Mouse (Mus musculus): ENCODE measurements around the gene Fam124a. TPM values are rescaled to one million over a fixed set of nuclear protein-coding genes. Genes with fewer than 3 reads are reported as not detected.

Gene Fam124a
- polyA plus RNA-seq, 1 experiment: 0.06 TPM

- Histone ChIP-seq H3K4me2 (ENCODE audit: low read depth) (no peak overlapping the region), H3K27me3 (ENCODE audit: control insufficient read depth, insufficient read depth, insufficient read length) (peaks cover 18% of the 10 kb centered on the region), H3K4me3 (no peak overlapping the region), H3K36me3 (ENCODE audit: control insufficient read depth, insufficient read depth) (no peaks in the 10 kb centered on the region), H3ac (ENCODE audit: control insufficient read depth, insufficient read length) (no peak overlapping the region), H3K79me2 (ENCODE audit: control insufficient read depth, insufficient read depth) (no peaks in the 10 kb centered on the region)
- TF ChIP-seq MYOG (IDR thresholded peaks at IDR 0.05; ENCODE audit: control insufficient read depth in 1 of 3, insufficient read depth in 1 of 3, insufficient read length in 2 of 3, low read depth in 2 of 3): no peak
- TF ChIP-seq USF1 (IDR thresholded peaks at IDR 0.05; ENCODE audit: low read depth): no peak
- TF ChIP-seq MAX (IDR thresholded peaks at IDR 0.05; ENCODE audit: low read depth): no peak
These were observed 25.4 kb downstream of the Fam124a start for GRCm38 (mm10) chr14:62580945-62581344.

- no peak overlapping the region for H3K4me3 ChIP-seq
- no peak overlapping the region for H3K4me2 ChIP-seq (ENCODE audit: low read depth)
- TF ChIP-seq POLR2A (IDR thresholded peaks at IDR 0.05; ENCODE audit: insufficient read length, low read depth) (no peak), MYOG (IDR thresholded peaks at IDR 0.05; ENCODE audit: control insufficient read depth in 1 of 3, insufficient read depth in 1 of 3, insufficient read length in 2 of 3, low read depth in 2 of 3) (no peak), TCF3 (IDR thresholded peaks at IDR 0.05; ENCODE audit: insufficient read length, low read depth) (no peak), E2F4 (IDR thresholded peaks at IDR 0.05; ENCODE audit: insufficient read depth) (no peak), USF1 (IDR thresholded peaks at IDR 0.05; ENCODE audit: low read depth) (no peak), MYOD1 (IDR thresholded peaks at IDR 0.05; ENCODE audit: control insufficient read depth in 1 of 3, insufficient read length in 2 of 3, low read depth in 2 of 3) (no peak), SRF (IDR thresholded peaks at IDR 0.05; ENCODE audit: control insufficient read depth, insufficient read length, low read depth) (no peak), CEBPB (IDR thresholded peaks at IDR 0.05; ENCODE audit: insufficient read depth, poor library complexity, severe bottlenecking) (no peak), POLR2AphosphoS2 (IDR thresholded peaks at IDR 0.05; ENCODE audit: insufficient read length, low read depth) (no peak), REST (IDR thresholded peaks at IDR 0.05; ENCODE audit: insufficient read depth, insufficient read length) (no peak), TCF12 (IDR thresholded peaks at IDR 0.05; ENCODE audit: insufficient read depth, poor library complexity, severe bottlenecking) (no peak), MAX (IDR thresholded peaks at IDR 0.05; ENCODE audit: low read depth) (no peak)
- no peak overlapping the region for H3ac ChIP-seq (ENCODE audit: control insufficient read depth, insufficient read length)
- peaks cover 18% of the 10 kb centered on the region for H3K27me3 ChIP-seq (ENCODE audit: control insufficient read depth, insufficient read depth, insufficient read length)
- no peaks in the 10 kb centered on the region for H3K79me2 ChIP-seq (ENCODE audit: control insufficient read depth, insufficient read depth)
- H3K36me3 ChIP-seq (ENCODE audit: control insufficient read depth, insufficient read depth): no peaks in the 10 kb centered on the region
These were observed 26.2 kb downstream of the Fam124a start for GRCm38 (mm10) chr14:62581768-62582167.

- peaks cover 22% of the 10 kb centered on the region for H3K27me3 ChIP-seq (ENCODE audit: control insufficient read depth, insufficient read depth, insufficient read length)
- H3K79me2 ChIP-seq (ENCODE audit: control insufficient read depth, insufficient read depth): no peaks in the 10 kb centered on the region
- H3ac ChIP-seq (ENCODE audit: control insufficient read depth, insufficient read length): no peak overlapping the region
- H3K4me2 ChIP-seq (ENCODE audit: low read depth): no peak overlapping the region
- H3K36me3 ChIP-seq (ENCODE audit: control insufficient read depth, insufficient read depth): no peaks in the 10 kb centered on the region
- no peak for TF ChIP-seq REST (IDR thresholded peaks at IDR 0.05; ENCODE audit: insufficient read depth, insufficient read length)
- no peak for TF ChIP-seq TCF3 (IDR thresholded peaks at IDR 0.05; ENCODE audit: insufficient read length, low read depth)
- TF ChIP-seq SRF (IDR thresholded peaks at IDR 0.05; ENCODE audit: control insufficient read depth, insufficient read length, low read depth): no peak
- TF ChIP-seq TCF12 (IDR thresholded peaks at IDR 0.05; ENCODE audit: insufficient read depth, poor library complexity, severe bottlenecking): no peak
- H3K4me3 ChIP-seq: no peak overlapping the region
These were observed 29.1 kb downstream of the Fam124a start for GRCm38 (mm10) chr14:62584637-62585036.

- Histone ChIP-seq H3ac (ENCODE audit: control insufficient read depth, insufficient read length) (no peak overlapping the region), H3K4me2 (ENCODE audit: low read depth) (no peak overlapping the region), H3K27me3 (ENCODE audit: control insufficient read depth, insufficient read depth, insufficient read length) (peaks cover 22% of the 10 kb centered on the region), H3K36me3 (ENCODE audit: control insufficient read depth, insufficient read depth) (no peaks in the 10 kb centered on the region), H3K79me2 (ENCODE audit: control insufficient read depth, insufficient read depth) (no peaks in the 10 kb centered on the region), H3K4me3 (no peak overlapping the region)
- no peak for TF ChIP-seq POLR2AphosphoS2 (IDR thresholded peaks at IDR 0.05; ENCODE audit: insufficient read length, low read depth)
- TF ChIP-seq MYOG (IDR thresholded peaks at IDR 0.05; ENCODE audit: control insufficient read depth in 1 of 3, insufficient read depth in 1 of 3, insufficient read length in 2 of 3, low read depth in 2 of 3): no peak
- no peak for TF ChIP-seq TCF12 (IDR thresholded peaks at IDR 0.05; ENCODE audit: insufficient read depth, poor library complexity, severe bottlenecking)
- TF ChIP-seq SRF (IDR thresholded peaks at IDR 0.05; ENCODE audit: control insufficient read depth, insufficient read length, low read depth): no peak
- no peak for TF ChIP-seq POLR2A (IDR thresholded peaks at IDR 0.05; ENCODE audit: insufficient read length, low read depth)
- TF ChIP-seq USF1 (IDR thresholded peaks at IDR 0.05; ENCODE audit: low read depth): no peak
- TF ChIP-seq CEBPB (IDR thresholded peaks at IDR 0.05; ENCODE audit: insufficient read depth, poor library complexity, severe bottlenecking): no peak
- TF ChIP-seq MAX (IDR thresholded peaks at IDR 0.05; ENCODE audit: low read depth): no peak
These were observed 29.8 kb downstream of the Fam124a start for GRCm38 (mm10) chr14:62585338-62585737.

DNA sequence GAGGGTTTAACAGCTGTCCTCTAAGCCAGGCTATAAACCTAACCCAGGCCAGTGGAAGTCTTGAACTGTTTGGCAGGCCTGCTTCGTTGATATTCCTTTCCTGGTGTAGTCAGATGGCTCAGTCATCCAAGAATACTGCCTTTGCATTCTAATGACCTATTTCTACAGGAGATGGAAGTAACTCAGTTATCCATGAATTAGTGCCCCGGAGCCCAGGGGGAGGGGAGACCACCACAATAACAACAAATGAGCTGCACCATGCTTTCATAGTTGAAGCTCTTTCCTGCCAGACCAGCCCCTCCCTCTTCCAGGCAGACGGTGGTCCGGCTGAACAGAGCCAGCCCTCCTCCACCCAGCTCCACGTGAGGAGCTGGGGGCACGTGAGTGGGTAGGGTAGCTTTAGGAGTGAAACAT is 44.6 kb downstream of the Fam124a start:
- no peak for TF ChIP-seq POLR2AphosphoS2 (IDR thresholded peaks at IDR 0.05; ENCODE audit: insufficient read length, low read depth)
- TF ChIP-seq TCF3 (IDR thresholded peaks at IDR 0.05; ENCODE audit: insufficient read length, low read depth): no peak
- no peak for TF ChIP-seq E2F4 (IDR thresholded peaks at IDR 0.05; ENCODE audit: insufficient read depth)
- no peak for TF ChIP-seq MYOG (IDR thresholded peaks at IDR 0.05; ENCODE audit: control insufficient read depth in 1 of 3, insufficient read depth in 1 of 3, insufficient read length in 2 of 3, low read depth in 2 of 3)
- no peak for TF ChIP-seq POLR2A (IDR thresholded peaks at IDR 0.05; ENCODE audit: insufficient read length, low read depth)
- TF ChIP-seq MYOD1 (IDR thresholded peaks at IDR 0.05; ENCODE audit: control insufficient read depth in 1 of 3, insufficient read length in 2 of 3, low read depth in 2 of 3): no peak
- TF ChIP-seq TCF12 (IDR thresholded peaks at IDR 0.05; ENCODE audit: insufficient read depth, poor library complexity, severe bottlenecking): no peak
- no peak for TF ChIP-seq SRF (IDR thresholded peaks at IDR 0.05; ENCODE audit: control insufficient read depth, insufficient read length, low read depth)
- no peak for TF ChIP-seq USF1 (IDR thresholded peaks at IDR 0.05; ENCODE audit: low read depth)
- no peak for TF ChIP-seq MAX (IDR thresholded peaks at IDR 0.05; ENCODE audit: low read depth)
- TF ChIP-seq REST (IDR thresholded peaks at IDR 0.05; ENCODE audit: insufficient read depth, insufficient read length): no peak
- no peak for TF ChIP-seq CEBPB (IDR thresholded peaks at IDR 0.05; ENCODE audit: insufficient read depth, poor library complexity, severe bottlenecking)
- H3K4me2 ChIP-seq (ENCODE audit: low read depth): no peak overlapping the region
- no peak overlapping the region for H3ac ChIP-seq (ENCODE audit: control insufficient read depth, insufficient read length)
- peaks cover 9% of the 10 kb centered on the region for H3K27me3 ChIP-seq (ENCODE audit: control insufficient read depth, insufficient read depth, insufficient read length)
- H3K4me3 ChIP-seq: no peak overlapping the region
- no peaks in the 10 kb centered on the region for H3K79me2 ChIP-seq (ENCODE audit: control insufficient read depth, insufficient read depth)
- no peaks in the 10 kb centered on the region for H3K36me3 ChIP-seq (ENCODE audit: control insufficient read depth, insufficient read depth)
